Mouse (Mus musculus): ENCODE measurements around the gene Homer3. TPM values are rescaled to one million over a fixed set of nuclear protein-coding genes. Genes with fewer than 3 reads are reported as not detected.

Gene Homer3
- polyA plus RNA-seq, 1 experiment: 18.2 TPM

GRCm38 (mm10) chr8:70330741-70331364 is 48.2 kb downstream of the Homer3 start:
- peak; percentile 61 to 71 for DNase-seq (ENCODE audit: extremely low spot score in 1 of 2, low spot score in 1 of 2)

GRCm38 (mm10) chr8:70331526-70331925 is 48.9 kb downstream of the Homer3 start:
- DNase-seq (ENCODE audit: extremely low spot score in 1 of 2, low spot score in 1 of 2): no peak

DNA sequence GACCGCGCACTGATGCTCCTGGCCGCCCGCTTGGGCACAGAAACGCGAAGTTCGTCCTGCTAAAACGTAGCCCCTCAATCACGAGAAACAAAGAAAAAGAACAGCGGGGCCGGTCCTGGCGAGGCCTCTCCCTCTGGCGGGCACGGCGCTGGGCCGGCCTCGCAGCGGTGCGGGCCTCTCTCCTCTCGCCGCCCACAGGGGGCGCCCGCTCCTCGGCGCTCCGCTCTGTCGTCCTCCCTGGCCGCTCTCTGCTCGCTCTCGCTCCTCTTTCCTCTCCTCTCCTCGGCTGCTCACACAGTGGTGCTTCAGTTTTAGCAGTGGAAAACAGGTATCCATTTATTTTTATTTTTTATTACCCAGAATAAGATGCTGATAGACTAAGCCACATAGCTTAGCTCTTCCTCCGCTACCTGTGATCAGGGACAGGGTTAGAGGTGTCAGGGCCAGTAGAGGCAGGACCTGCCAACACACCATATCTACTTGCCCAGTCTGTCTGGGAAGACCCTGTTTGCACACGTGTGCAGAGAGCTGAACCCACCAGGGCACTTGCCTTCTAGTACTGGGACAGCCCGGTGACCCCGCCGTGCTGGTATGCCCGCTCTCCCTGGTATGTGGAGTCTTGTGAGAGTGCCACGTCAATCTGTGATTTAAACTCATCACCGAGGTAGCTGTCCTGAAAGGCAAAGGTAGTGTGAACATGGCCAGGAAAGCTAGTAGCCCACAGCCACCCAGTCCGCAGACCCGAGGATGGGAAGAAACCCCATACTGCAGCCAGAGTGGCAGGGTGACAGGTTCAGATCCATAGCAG is 49.6 kb downstream of the Homer3 start:
- peak in 1 of 2 experiments; percentile 72 for DNase-seq (ENCODE audit: extremely low spot score in 1 of 2, low spot score in 1 of 2)

GRCm38 (mm10) chr8:70332878-70333202 is 50.2 kb downstream of the Homer3 start:
- no peak for DNase-seq (ENCODE audit: extremely low spot score in 1 of 2, low spot score in 1 of 2)

DNA sequence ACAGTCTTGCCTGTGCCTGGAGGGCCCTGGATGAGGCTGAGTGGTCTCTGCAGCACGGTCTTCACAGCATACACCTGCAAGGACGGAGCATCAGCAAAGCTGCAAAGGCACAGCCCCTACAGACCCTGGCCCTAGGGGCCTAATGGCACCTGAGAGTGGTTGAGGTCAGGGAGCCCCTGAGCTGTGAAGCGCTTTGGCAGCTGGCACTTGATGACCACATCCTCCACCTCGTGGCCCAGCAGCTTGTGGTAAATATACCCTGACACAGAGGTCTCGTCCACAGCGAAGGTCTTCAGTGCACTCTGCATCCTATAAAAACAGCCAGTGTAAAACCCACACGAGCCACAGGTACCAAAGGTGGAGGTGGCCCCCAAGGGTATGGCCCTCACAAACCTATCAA is 56.3 kb downstream of the Homer3 start:
- DNase-seq (ENCODE audit: extremely low spot score in 1 of 2, low spot score in 1 of 2): no peak

- no peak for DNase-seq (ENCODE audit: extremely low spot score in 1 of 2, low spot score in 1 of 2)
Measured at GRCm38 (mm10) chr8:70340659-70341058, 58.0 kb downstream of the Homer3 start.

GRCm38 (mm10) chr8:70342007-70342406 is 59.4 kb downstream of the Homer3 start:
- no peak for DNase-seq (ENCODE audit: extremely low spot score in 1 of 2, low spot score in 1 of 2)

GRCm38 (mm10) chr8:70343076-70343475 is 60.4 kb downstream of the Homer3 start:
- no peak for DNase-seq (ENCODE audit: extremely low spot score in 1 of 2, low spot score in 1 of 2)

DNA sequence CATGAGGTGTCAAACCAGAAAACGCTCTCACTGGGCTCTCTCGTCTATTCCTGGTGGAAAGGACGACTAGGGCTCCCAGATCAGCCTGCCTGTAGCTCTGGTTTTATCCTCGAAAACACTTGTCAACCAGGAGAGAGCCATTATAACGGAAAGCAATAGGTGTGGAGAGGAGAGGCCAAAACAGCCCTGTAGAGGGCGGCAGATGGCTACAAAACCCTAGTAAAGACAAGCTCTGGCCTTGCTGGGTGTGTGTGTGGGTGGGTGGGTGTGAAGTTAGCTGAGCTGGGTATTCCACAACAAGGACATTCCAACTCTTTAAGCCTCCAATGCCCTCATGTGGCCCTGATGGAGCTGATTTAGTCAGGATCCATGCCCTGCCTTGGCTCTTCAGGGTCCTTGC is 61.1 kb downstream of the Homer3 start:
- peak in 1 of 2 experiments; percentile 63 for DNase-seq (ENCODE audit: extremely low spot score in 1 of 2, low spot score in 1 of 2)

Other genes with a start within 250 kb of the Homer3 start
- 93.1 and 102 TPM in 2 replicates for gene Mau2, start 240.1 kb upstream of the Homer3 start, polyA plus RNA-seq (2012; rRNA removed)
- 36.5 and 40.8 TPM in 2 replicates for gene Sugp1, start 240.0 kb upstream of the Homer3 start, polyA plus RNA-seq (2012; rRNA removed)
- gene Tm6sf2, start 209.9 kb upstream of the Homer3 start, polyA plus RNA-seq (2012; rRNA removed): 4.9 and 5.9 TPM in 2 replicates
- 34.8 and 43.9 TPM in 2 replicates for gene Hapln4, start 199.4 kb upstream of the Homer3 start, polyA plus RNA-seq (2012; rRNA removed)
- gene Ncan, start 162.0 kb upstream of the Homer3 start, polyA plus RNA-seq (2012; rRNA removed): 98.8 and 102 TPM in 2 replicates
- 23.7 and 23.8 TPM in 2 replicates for gene Nr2c2ap, start 151.5 kb upstream of the Homer3 start, polyA plus RNA-seq (2012; rRNA removed)
- gene Rfxank, start 143.7 kb upstream of the Homer3 start, polyA plus RNA-seq (2012; rRNA removed): 18.6 and 18.7 TPM in 2 replicates
- gene Borcs8, start 143.3 kb upstream of the Homer3 start, polyA plus RNA-seq (2012; rRNA removed): 99.2 and 100 TPM in 2 replicates
- 0.34 and 0.65 TPM in 2 replicates for gene Mef2b, start 143.1 kb upstream of the Homer3 start, polyA plus RNA-seq (2012; rRNA removed)
- gene Tmem161a, start 110.5 kb upstream of the Homer3 start, polyA plus RNA-seq (2012; rRNA removed): 83.3 and 108 TPM in 2 replicates
- gene Slc25a42, start 70.5 kb upstream of the Homer3 start, polyA plus RNA-seq (2012; rRNA removed): 51.0 and 51.3 TPM in 2 replicates
- 102 and 116 TPM in 2 replicates for gene Sugp2, start 48.6 kb upstream of the Homer3 start, polyA plus RNA-seq (2012; rRNA removed)
- 44.0 and 45.6 TPM in 2 replicates for gene Armc6, start 48.4 kb upstream of the Homer3 start, polyA plus RNA-seq (2012; rRNA removed)
- 48.6 and 51.7 TPM in 2 replicates for gene Ddx49, start 19.7 kb downstream of the Homer3 start, polyA plus RNA-seq (2012; rRNA removed)
- 252 and 259 TPM in 2 replicates for gene Cope, start 19.7 kb downstream of the Homer3 start, polyA plus RNA-seq (2012; rRNA removed)
- 86.7 and 86.9 TPM in 2 replicates for gene Cers1, start 32.9 kb downstream of the Homer3 start, polyA plus RNA-seq (2012; rRNA removed)
- gene Gdf1, start 47.0 kb downstream of the Homer3 start, polyA plus RNA-seq (2012; rRNA removed): 34.8 and 63.7 TPM in 2 replicates
- gene Upf1, start 70.5 kb downstream of the Homer3 start, polyA plus RNA-seq (2012; rRNA removed): 29.5 and 30.8 TPM in 2 replicates
- gene Comp, start 90.7 kb downstream of the Homer3 start, polyA plus RNA-seq (2012; rRNA removed): 0.19 and 0.26 TPM in 2 replicates
- gene Crtc1, start 156.8 kb downstream of the Homer3 start, polyA plus RNA-seq (2012; rRNA removed): 103 and 110 TPM in 2 replicates
- 59.4 and 59.6 TPM in 2 replicates for gene Klhl26, start 194.1 kb downstream of the Homer3 start, polyA plus RNA-seq (2012; rRNA removed)
- 263 and 277 TPM in 2 replicates for gene Tmem59l, start 204.5 kb downstream of the Homer3 start, polyA plus RNA-seq (2012; rRNA removed)
- 1.8 and 3.4 TPM in 2 replicates for gene Crlf1, start 210.3 kb downstream of the Homer3 start, polyA plus RNA-seq (2012; rRNA removed)
- 197 and 210 TPM in 2 replicates for gene Rex1bd, start 223.9 kb downstream of the Homer3 start, polyA plus RNA-seq (2012; rRNA removed)
- gene Uba52, start 228.0 kb downstream of the Homer3 start, polyA plus RNA-seq (2012; rRNA removed): 901 and 1,108 TPM in 2 replicates
- 560 and 609 TPM in 2 replicates for gene Fkbp8, start 244.9 kb downstream of the Homer3 start, polyA plus RNA-seq (2012; rRNA removed)
- 60.6 and 61.4 TPM in 2 replicates for gene Kxd1, start 245.1 kb downstream of the Homer3 start, polyA plus RNA-seq (2012; rRNA removed)

All from frontal cortex, adult 2 months (tissue).